Mouse (Mus musculus) gastrocnemius, adult 18-20 months (tissue): ENCODE measurements around the gene Tent5b. TPM values are rescaled to one million over a fixed set of nuclear protein-coding genes. Genes with fewer than 3 reads are reported as not detected.

ENCODE experiments used
- DNase-seq: peaks from one replicate; pipeline ENCODE4 v3.0.0; 2021; ENCODE audit warnings: low spot score
- total RNA-seq, 2 experiments: library from RNA; stranded (reverse); gene quantifications; 2 replicates each; pipeline ENCODE4 v1.2.3; 2021

Gene Tent5b
- total RNA-seq, 2 experiments from 2014 or later: 1.1 to 2.2 TPM

- DNase-seq: peak; percentile 66
Measured at GRCm38 (mm10) chr4:133469122-133469521, 10.8 kb upstream of the Tent5b start.

- no peak for DNase-seq
Measured at GRCm38 (mm10) chr4:133471135-133471821, 8.7 kb upstream of the Tent5b start.

GRCm38 (mm10) chr4:133473833-133474232 lies 6.1 kb upstream of the Tent5b start:
- no peak for DNase-seq

- DNase-seq: no peak
Measured at GRCm38 (mm10) chr4:133480185-133480537, 229 bp downstream of the Tent5b start.

GRCm38 (mm10) chr4:133480754-133481153 lies 822 bp downstream of the Tent5b start:
- DNase-seq: no peak

GRCm38 (mm10) chr4:133481488-133481887 lies 1.6 kb downstream of the Tent5b start:
- peak; percentile 57 for DNase-seq

GRCm38 (mm10) chr4:133482479-133482878 lies 2.5 kb downstream of the Tent5b start:
- DNase-seq: no peak

- DNase-seq: peak; percentile 46
Measured at GRCm38 (mm10) chr4:133484266-133485025, 4.5 kb downstream of the Tent5b start.

GRCm38 (mm10) chr4:133485691-133486425 lies 5.9 kb downstream of the Tent5b start:
- DNase-seq: no peak

GRCm38 (mm10) chr4:133486673-133487357 lies 6.9 kb downstream of the Tent5b start:
- DNase-seq: no peak

GRCm38 (mm10) chr4:133488619-133489392 lies 8.9 kb downstream of the Tent5b start:
- no peak for DNase-seq

- DNase-seq: no peak
Measured at GRCm38 (mm10) chr4:133489489-133490245, 9.7 kb downstream of the Tent5b start.

- peak; percentile 85 for DNase-seq
Measured at GRCm38 (mm10) chr4:133491800-133492199, 11.9 kb downstream of the Tent5b start.

GRCm38 (mm10) chr4:133493895-133494294 lies 14.0 kb downstream of the Tent5b start:
- no peak for DNase-seq

GRCm38 (mm10) chr4:133494432-133494831 lies 14.5 kb downstream of the Tent5b start:
- DNase-seq: peak; percentile 94

GRCm38 (mm10) chr4:133494867-133495266 lies 14.9 kb downstream of the Tent5b start:
- no peak for DNase-seq

- DNase-seq: no peak
Measured at GRCm38 (mm10) chr4:133495711-133496110, 15.8 kb downstream of the Tent5b start.

- DNase-seq: no peak
Measured at GRCm38 (mm10) chr4:133496738-133497445, 17.0 kb downstream of the Tent5b start.

- no peak for DNase-seq
Measured at GRCm38 (mm10) chr4:133497461-133498159, 17.7 kb downstream of the Tent5b start.
